Mouse (Mus musculus): ENCODE measurements around the gene Gabrr3.
"Not testable (repeated sequence)": the region's sequence is repeated elsewhere in the genome, so short reads cannot be mapped to it uniquely, and the experiment has no call there.

The Gabrr3 gene

DNA sequence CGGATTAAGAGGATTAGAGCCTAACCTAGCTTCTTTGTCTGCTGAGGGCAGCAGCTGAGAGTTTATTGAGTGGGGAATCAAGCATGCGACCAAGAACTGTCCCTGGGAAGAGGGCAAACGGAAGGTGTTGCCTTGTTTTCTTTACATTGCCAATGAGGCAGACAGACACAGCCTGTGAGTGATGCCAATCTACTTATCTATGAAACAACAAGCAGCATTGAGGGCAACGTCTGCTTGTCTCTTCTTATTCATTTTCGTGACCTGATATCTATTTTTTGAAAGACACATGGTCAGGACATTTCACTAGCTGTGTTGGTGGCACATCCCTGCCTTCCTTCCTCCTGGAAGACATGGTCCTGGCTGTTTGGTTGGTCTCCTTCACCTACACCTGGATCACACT is at the start of gene Gabrr3:
Gabrr3 (plus strand) TSS at position 301 of the 400 bp plus-strand sequence.
- no peak for ATAC-seq (ENCODE audit: low TSS enrichment)

DNA sequence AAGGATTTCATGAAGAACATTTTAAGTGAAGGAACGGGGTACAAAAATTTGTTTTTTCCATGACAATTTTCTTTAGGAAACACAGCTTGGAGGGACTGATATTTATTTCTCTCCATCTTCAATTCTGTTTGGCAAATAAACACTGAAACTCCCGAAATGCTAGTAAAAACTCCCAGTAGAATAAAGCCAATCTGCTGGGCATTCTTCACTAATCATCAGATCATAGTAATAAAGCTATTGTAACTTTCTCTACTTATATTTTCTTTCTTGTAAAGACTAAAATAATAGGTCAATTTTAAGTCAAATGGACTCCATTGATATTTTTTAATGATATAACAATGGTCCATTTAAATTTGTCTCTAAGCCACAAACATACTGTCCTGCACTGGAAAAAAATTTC is 43.2 kb upstream of the Gabrr3 start, which contains the start of gene Olfr209:
Olfr209 (minus strand) TSS at position 101 of the 400 bp plus-strand sequence.
- no peak for ATAC-seq (ENCODE audit: low TSS enrichment)

DNA sequence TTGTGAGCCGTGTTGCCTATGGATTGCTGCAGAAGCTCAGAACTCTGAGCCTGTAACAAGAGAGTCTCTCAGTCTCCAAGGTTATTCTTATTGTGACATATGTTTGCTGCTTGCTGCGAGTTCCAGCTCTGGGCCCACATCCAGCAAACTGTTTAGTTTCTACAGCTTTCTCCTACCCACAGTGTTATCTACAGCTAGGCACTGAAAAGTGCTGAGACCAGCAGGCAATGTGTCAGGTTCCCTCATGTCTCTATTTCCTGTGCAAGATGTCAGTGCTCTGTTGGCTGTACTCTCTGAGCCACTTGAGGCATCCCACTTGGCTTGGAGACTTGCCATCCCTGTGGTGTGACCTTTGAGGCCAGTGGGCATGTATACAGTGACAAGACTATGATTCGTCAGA is 13.8 kb upstream of the Gabrr3 start:
- ATAC-seq (ENCODE audit: low TSS enrichment): peak; percentile 99

DNA sequence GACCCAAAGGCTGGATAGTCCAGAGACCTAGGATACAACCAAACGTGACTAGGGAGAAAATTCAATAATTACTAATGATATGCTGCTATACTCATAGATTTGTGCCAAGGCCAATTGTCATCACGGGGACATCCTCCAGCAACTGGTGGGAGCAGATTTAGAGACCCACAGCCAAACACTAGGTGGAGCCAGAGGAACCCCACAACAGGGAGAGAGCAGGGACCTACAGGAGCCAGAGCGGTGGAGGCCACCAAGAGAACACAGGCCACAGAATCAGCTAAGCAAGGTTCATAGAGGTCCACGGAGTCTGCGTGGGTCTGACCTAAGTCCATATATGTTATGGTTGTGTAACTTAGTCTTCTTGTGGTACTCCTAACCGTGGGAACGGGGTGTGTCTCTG is 6.0 kb upstream of the Gabrr3 start:
- peak; percentile 57; the same call in 1 of the 2 replicates for ATAC-seq (ENCODE audit: low TSS enrichment)

DNA sequence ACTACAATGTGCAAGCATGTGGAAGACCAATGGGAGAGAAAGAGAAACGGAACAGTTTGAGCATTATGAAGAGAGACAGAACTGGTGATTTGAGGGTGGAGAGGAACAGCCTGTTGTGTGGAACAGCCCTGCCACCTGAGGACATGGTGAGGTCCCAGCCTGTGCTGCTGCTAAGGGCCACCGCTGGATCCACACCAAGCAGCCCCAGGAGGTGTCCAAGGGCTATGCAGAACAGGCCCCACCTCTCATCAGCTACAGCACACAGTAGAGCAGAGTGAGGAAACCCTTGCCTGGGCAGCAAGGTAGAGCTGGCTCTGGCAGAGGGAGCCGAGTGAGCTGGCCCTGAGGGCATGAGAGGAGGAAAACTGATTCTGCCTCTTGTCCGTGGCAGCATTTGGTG is 5.1 kb upstream of the Gabrr3 start:
- no peak for ATAC-seq (ENCODE audit: low TSS enrichment)

DNA sequence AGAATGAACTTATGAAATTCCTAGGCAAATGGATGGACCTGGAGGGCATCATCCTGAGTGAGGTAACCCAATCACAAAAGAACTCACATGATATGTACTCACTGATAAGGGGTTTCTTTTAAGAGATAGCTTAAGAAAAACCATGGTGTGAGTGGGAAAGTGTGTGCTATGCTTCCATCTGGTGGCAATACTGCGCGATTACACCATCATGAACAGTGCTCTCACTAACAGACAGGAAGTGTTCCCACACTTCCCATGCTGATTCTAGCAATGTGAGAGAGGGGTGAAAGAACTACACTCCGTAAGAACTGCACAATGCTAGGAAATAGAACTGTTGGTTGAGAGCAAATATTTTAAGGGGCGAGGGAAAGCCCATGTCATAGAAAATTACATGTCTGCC is 3.4 kb upstream of the Gabrr3 start:
- ATAC-seq (ENCODE audit: low TSS enrichment): peak; percentile 99

DNA sequence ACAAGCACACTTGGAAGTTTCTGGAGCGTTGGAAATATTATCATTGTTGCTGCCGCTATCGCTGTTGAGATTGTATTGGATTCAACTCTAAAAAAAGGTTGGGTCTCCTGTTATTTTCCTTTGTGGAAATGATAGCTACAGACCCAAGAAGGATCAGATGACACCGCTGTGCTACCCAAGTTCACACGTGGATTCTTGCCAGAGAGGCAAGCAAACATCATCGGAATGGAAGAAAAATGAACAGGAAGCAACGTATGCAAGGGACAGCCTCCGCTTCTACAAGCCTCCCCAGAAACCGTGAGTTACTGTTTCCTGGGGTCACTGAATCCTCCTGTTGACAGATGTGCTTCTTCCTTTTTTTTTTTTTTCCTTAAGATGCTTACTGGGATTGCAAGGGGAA is 2.3 kb upstream of the Gabrr3 start:
- no peak for ATAC-seq (ENCODE audit: low TSS enrichment)

- ATAC-seq (ENCODE audit: low TSS enrichment): no peak
These were observed 2.2 kb downstream of the Gabrr3 start for GRCm38 (mm10) chr16:59409341-59409748.

DNA sequence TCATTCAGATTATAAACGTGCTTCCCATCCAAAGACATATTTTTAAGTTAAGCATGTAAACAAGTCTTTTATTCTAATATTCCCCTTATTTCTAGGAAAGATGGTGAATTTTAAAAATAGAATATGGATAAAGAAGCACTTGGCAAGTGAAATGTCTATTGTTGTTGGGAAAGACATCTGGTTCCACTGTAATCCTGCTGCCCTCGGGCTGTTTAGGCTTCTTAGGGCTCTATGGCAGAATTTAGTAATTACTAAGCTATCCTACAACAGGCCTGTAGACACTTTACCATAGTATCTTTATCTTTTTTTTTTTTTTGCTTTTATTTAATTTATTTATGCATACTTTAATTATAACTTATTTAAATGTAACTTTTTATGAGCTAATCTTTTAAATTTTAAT is 2.7 kb downstream of the Gabrr3 start:
- ATAC-seq (ENCODE audit: low TSS enrichment): no peak

DNA sequence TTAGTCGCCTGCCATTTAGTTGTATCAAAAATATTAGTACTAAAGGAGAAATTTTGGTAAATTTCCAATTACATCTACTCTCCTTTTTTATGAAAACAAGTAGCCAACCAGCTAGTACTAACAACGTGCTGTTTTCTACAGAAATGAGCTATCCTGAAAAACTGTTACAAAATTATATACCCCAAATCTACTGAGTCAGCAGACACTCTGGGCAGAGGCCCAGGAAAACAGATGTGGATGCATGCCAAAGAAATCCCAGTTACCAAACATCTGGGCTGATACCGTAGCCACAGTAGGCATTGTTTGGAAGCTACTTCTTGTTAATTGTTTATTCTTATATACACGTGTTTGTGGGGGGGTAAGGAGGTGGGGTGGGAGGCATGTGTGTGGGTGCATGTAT is 6.3 kb downstream of the Gabrr3 start:
- no peak for ATAC-seq (ENCODE audit: low TSS enrichment)

GRCm38 (mm10) chr16:59420237-59420866 is 13.2 kb downstream of the Gabrr3 start:
- no peak for ATAC-seq (ENCODE audit: low TSS enrichment)

DNA sequence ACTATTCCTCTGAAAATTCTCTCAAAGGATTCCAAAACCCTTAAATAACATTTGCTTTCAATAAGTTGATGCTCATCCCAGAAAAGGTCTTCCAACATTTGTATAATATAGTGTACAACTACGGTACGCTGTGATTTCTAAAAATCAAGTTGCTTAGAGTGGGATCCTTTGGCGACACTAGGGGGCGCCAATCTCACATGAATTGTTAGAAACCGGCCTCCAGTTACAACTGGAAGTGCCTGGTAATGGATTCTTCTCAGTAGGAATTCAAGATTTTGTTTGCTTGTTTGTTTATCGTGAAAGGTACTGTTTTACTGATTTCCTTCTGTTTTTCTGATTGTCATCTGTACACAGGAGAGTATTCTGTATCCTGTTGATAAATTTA is 13.7 kb downstream of the Gabrr3 start:
- ATAC-seq (ENCODE audit: low TSS enrichment): peak; percentile 97

GRCm38 (mm10) chr16:59421571-59422345 is 14.6 kb downstream of the Gabrr3 start:
- ATAC-seq (ENCODE audit: low TSS enrichment): no peak

DNA sequence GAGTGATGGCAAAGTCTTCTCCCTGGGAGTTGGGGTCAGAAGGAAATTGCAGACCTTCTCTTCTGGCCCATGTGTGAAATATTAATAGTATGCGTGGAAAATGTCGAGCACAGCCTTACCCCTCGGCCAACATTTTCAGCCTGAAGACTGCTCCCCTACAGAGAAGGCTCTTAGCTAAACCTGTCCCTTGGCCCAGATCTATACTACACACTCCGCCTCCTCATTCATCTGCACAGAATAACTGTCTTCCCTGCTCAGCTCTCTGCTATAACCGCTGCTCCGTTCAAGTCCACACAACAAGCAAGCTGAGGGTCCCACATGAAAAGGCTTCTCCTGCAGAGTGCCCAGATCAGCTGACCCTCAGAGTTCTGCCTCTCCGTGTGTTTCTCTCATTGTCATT is 20.8 kb downstream of the Gabrr3 start:
- ATAC-seq (ENCODE audit: low TSS enrichment): peak; percentile 93

GRCm38 (mm10) chr16:59433181-59433580 is 26.0 kb downstream of the Gabrr3 start:
- ATAC-seq (ENCODE audit: low TSS enrichment): no peak

DNA sequence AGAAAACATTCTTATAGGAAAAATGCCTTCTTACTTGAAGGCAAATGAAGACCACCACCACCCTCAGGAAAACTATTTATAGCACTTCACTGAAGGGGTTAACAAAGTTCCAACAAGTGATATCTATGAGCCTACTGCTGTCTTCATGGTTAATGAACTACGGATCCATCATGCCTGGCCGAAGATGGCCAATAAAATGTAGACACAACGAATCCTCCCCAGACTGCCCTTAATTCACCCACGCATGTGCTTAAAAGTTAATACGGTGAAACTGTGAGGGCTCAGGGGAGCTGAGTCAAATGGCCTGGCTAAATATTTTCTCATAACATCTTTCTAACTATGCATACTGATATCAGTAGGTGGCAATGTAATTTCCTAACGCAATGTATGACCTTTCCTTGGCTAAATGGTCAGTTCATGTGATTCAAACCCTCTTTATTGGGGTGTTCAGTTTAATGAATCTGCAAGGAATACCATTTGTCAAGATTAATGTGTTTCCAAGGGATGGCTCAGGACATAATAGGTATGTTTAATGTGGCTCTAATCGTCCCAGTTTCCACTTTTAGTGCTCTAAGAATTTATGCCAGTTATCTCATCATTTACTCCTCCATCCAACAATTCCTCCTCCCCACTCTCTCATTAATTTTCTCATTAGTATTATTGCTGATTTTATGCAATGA is 37.9 kb downstream of the Gabrr3 start:
- no peak for ATAC-seq (ENCODE audit: low TSS enrichment)

GRCm38 (mm10) chr16:59448181-59448580 is 41.0 kb downstream of the Gabrr3 start:
- no peak for ATAC-seq (ENCODE audit: low TSS enrichment)

- ATAC-seq (ENCODE audit: low TSS enrichment): no peak
These were observed 42.0 kb downstream of the Gabrr3 start for GRCm38 (mm10) chr16:59449092-59449491.

GRCm38 (mm10) chr16:59451813-59452212 is 44.7 kb downstream of the Gabrr3 start:
- no peak for ATAC-seq (ENCODE audit: low TSS enrichment)

- not testable (repeated sequence) for ATAC-seq (ENCODE audit: low TSS enrichment)
These were observed 52.2 kb downstream of the Gabrr3 start for GRCm38 (mm10) chr16:59459259-59459861.

DNA sequence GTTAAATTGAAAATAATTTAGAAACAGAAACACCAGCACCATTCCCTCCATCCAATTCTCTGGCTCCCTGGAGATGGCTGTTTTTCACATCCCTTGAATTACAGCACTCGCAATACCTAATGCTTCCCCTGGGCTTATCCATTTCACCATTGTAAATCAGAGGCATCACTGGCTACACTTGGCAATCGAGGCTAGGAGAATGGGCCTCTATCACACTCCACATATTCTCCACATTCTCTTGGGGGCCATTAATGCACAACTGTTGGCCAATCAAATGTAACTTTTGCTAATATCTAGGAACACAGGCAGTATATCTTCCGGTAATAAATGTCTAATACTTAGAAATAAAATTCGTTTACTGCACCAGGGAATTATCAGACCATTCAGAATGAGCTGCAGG is 56.4 kb downstream of the Gabrr3 start:
- no peak for ATAC-seq (ENCODE audit: low TSS enrichment)

DNA sequence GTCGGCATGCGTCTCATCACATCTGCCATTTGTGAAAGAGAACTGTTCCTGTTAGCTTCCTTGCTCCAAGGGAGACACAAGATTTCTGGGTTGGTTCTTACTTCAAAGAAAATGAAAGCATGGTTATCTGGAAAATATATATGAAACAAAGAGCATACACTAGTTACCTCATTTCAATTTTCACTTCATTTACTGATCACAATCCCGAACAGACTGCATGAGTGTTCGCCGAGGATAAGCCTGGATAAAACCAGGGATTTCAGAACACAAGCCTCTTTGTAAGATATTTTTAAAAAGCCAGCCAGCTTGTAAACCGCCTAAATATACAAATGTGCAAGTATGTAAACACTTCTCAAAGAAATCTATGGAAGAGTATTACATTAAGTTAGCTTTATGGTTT is 56.8 kb downstream of the Gabrr3 start:
- no peak for ATAC-seq (ENCODE audit: low TSS enrichment)

Data from frontal cortex, adult (tissue).